Mouse (Mus musculus) spleen, postnatal 0 days (tissue): Measurements from ENCODE around the gene Gm20920. TPM values are rescaled to one million over a fixed set of nuclear protein-coding genes. Genes with fewer than 3 reads are reported as not detected.

ENCODE experiments used
- polyA plus RNA-seq: library from polyadenylated mRNA; unstranded; fragments of >200 nt; fragmentation: Nextera tagmentation; extraction: Ambion mirVana; gene quantifications from 2 replicates; pipeline ENCODE4 v1.2.1, GENCODE M21; 2015

Gene Gm20920
- polyA plus RNA-seq: not detected in 2 replicates

GRCm38 (mm10) chrY:51851820-51852219 is at the start of gene Gm20920:
Gene Gm20920 (plus strand): TSS chrY:51852120.

